Mouse (Mus musculus) megakaryocyte, embryonic 14.5 days (primary cell): ENCODE results near the gene Astn1. TPM values are rescaled to one million over a fixed set of nuclear protein-coding genes. Genes with fewer than 3 reads are reported as not detected.

Experiments used
- H3K27me3 ChIP-seq: replicated peaks from 2 replicates; pipeline ENCODE3; 2012; ENCODE audit warnings: inconsistent platforms
- H3K36me3 ChIP-seq: replicated peaks from 2 replicates; pipeline ENCODE3; 2012; ENCODE audit warnings: low read length, inconsistent platforms, mixed read lengths
- H3K4me1 ChIP-seq: 2 replicates; pipeline ENCODE4 v1.6.1; 2012; ENCODE audit warnings: inconsistent platforms
- H3K4me3 ChIP-seq: replicated peaks from 2 replicates; pipeline ENCODE3; 2012; ENCODE audit warnings: moderate library complexity, mild to moderate bottlenecking, inconsistent platforms
- H3K9me3 ChIP-seq: 2 replicates; pipeline ENCODE4 v1.6.1; 2012; ENCODE audit warnings: inconsistent platforms
- FLI1 ChIP-seq: IDR thresholded peaks from 2 replicates; pipeline ENCODE4 v1.6.1; 2012; ENCODE audit warnings: low read length, inconsistent platforms, mixed read lengths
- GATA1 ChIP-seq: IDR thresholded peaks from 3 replicates; pipeline ENCODE4 v1.6.1; 2012; ENCODE audit warnings: mixed read lengths, low read length, inconsistent platforms, borderline replicate concordance
- polyA plus RNA-seq: library from polyadenylated mRNA; stranded (reverse); fragments of >175 nt; gene quantifications from 2 replicates; pipeline ENCODE4 v1.2.3, GENCODE M21; 2012; ENCODE audit warnings: low replicate concordance; ENCODE audit not compliant: insufficient read depth

The Astn1 gene
- polyA plus RNA-seq, 1 experiment, result not detected

GRCm38 (mm10) chr1:158641306-158641705 lies 279.2 kb downstream of the Astn1 start:
- H3K9me3 ChIP-seq, result peaks cover 12% of the 10 kb centered on the region; the same call in 1 of the 2 replicates
- H3K4me1 ChIP-seq, result no peaks in the 10 kb centered on the region
- no peak overlapping the region for H3K4me3 ChIP-seq
- no peak for TF ChIP-seq FLI1
- no peak for TF ChIP-seq GATA1
- no peaks in the 10 kb centered on the region for H3K27me3 ChIP-seq
- H3K36me3 ChIP-seq, result no peaks in the 10 kb centered on the region

GRCm38 (mm10) chr1:158642247-158642646 lies 280.2 kb downstream of the Astn1 start:
- no peaks in the 10 kb centered on the region for H3K27me3 ChIP-seq
- TF ChIP-seq GATA1 (no peak), FLI1 (no peak)
- peaks cover 12% of the 10 kb centered on the region; the same call in 1 of the 2 replicates for H3K9me3 ChIP-seq
- no peaks in the 10 kb centered on the region for H3K4me1 ChIP-seq
- H3K36me3 ChIP-seq, result no peaks in the 10 kb centered on the region
- no peak overlapping the region for H3K4me3 ChIP-seq

GRCm38 (mm10) chr1:158652799-158653198 lies 290.7 kb downstream of the Astn1 start:
- Histone ChIP-seq H3K4me3 (no peak overlapping the region), H3K27me3 (no peaks in the 10 kb centered on the region), H3K4me1 (no peaks in the 10 kb centered on the region), H3K36me3 (no peaks in the 10 kb centered on the region), H3K9me3 (no peaks in the 10 kb centered on the region)
- TF ChIP-seq FLI1, result no peak
- TF ChIP-seq GATA1, result no peak

GRCm38 (mm10) chr1:158653808-158654520 lies 291.9 kb downstream of the Astn1 start:
- Histone ChIP-seq H3K27me3 (no peaks in the 10 kb centered on the region), H3K36me3 (no peaks in the 10 kb centered on the region), H3K4me1 (no peaks in the 10 kb centered on the region), H3K9me3 (no peaks in the 10 kb centered on the region), H3K4me3 (no peak overlapping the region)
- TF ChIP-seq FLI1, result no peak
- no peak for TF ChIP-seq GATA1

GRCm38 (mm10) chr1:158654571-158655205 lies 292.6 kb downstream of the Astn1 start:
- TF ChIP-seq FLI1 (no peak), GATA1 (no peak)
- H3K4me1 ChIP-seq, result no peaks in the 10 kb centered on the region
- no peaks in the 10 kb centered on the region for H3K9me3 ChIP-seq
- H3K36me3 ChIP-seq, result no peaks in the 10 kb centered on the region
- H3K4me3 ChIP-seq, result no peak overlapping the region
- H3K27me3 ChIP-seq, result no peaks in the 10 kb centered on the region

GRCm38 (mm10) chr1:158656986-158657385 lies 294.9 kb downstream of the Astn1 start:
- Histone ChIP-seq H3K4me3 (no peak overlapping the region), H3K4me1 (no peaks in the 10 kb centered on the region), H3K9me3 (no peaks in the 10 kb centered on the region), H3K27me3 (no peaks in the 10 kb centered on the region), H3K36me3 (no peaks in the 10 kb centered on the region)
- no peak for TF ChIP-seq FLI1
- no peak for TF ChIP-seq GATA1

- no peak for TF ChIP-seq FLI1
- no peak for TF ChIP-seq GATA1
- H3K4me3 ChIP-seq, result no peak overlapping the region
Measured at GRCm38 (mm10) chr1:158666001-158666400, 303.9 kb downstream of the Astn1 start.

GRCm38 (mm10) chr1:158669971-158670592 lies 308.0 kb downstream of the Astn1 start:
- TF ChIP-seq FLI1 (no peak), GATA1 (no peak)
- H3K27me3 ChIP-seq, result no peaks in the 10 kb centered on the region
- no peaks in the 10 kb centered on the region for H3K9me3 ChIP-seq
- no peaks in the 10 kb centered on the region for H3K36me3 ChIP-seq
- no peak overlapping the region for H3K4me3 ChIP-seq
- H3K4me1 ChIP-seq, result no peaks in the 10 kb centered on the region

More at GRCm38 (mm10) chr1:158666001-158666400, 303.9 kb downstream of the Astn1 start:
- Histone ChIP-seq H3K9me3 (no peaks in the 10 kb centered on the region), H3K36me3 (no peaks in the 10 kb centered on the region), H3K4me1 (no peaks in the 10 kb centered on the region), H3K27me3 (no peaks in the 10 kb centered on the region)

- no peaks in the 10 kb centered on the region for H3K36me3 ChIP-seq
- no peak for TF ChIP-seq FLI1
- TF ChIP-seq GATA1, result no peak
Measured at GRCm38 (mm10) chr1:158687726-158688125, 325.7 kb downstream of the Astn1 start.

GRCm38 (mm10) chr1:158697423-158697822 lies 335.4 kb downstream of the Astn1 start:
- TF ChIP-seq GATA1, result no peak
- TF ChIP-seq FLI1, result no peak
- H3K4me1 ChIP-seq, result no peaks in the 10 kb centered on the region

More at GRCm38 (mm10) chr1:158687726-158688125, 325.7 kb downstream of the Astn1 start:
- Histone ChIP-seq H3K4me1 (no peaks in the 10 kb centered on the region), H3K27me3 (no peaks in the 10 kb centered on the region), H3K9me3 (0 out of 2 replicates have a peak, but pooled peaks cover 4% of the 10 kb centered on the region), H3K4me3 (no peak overlapping the region)

More at GRCm38 (mm10) chr1:158697423-158697822, 335.4 kb downstream of the Astn1 start:
- Histone ChIP-seq H3K4me3 (no peak overlapping the region), H3K27me3 (no peaks in the 10 kb centered on the region), H3K36me3 (no peaks in the 10 kb centered on the region), H3K9me3 (peaks cover 5% of the 10 kb centered on the region; the same call in 1 of the 2 replicates)
